Mouse (Mus musculus) limb, embryonic 11.5 days (tissue): Measurements from ENCODE around the gene Samd3. TPM values are rescaled to one million over a fixed set of nuclear protein-coding genes. Genes with fewer than 3 reads are reported as not detected.

Experiments
- ATAC-seq: fragments of 200-750 bp; cut with Nextera tagmentation; 2 replicates; pipeline ENCODE4 v1.8.0; 2017; ENCODE audit warnings: low read depth; ENCODE audit not compliant: insufficient number of reproducible peaks, low FRiP score, low TSS enrichment
- DNase-seq: peaks from one replicate; pipeline ENCODE4 v3.0.0-alpha.2; 2015; ENCODE audit warnings: low spot score
- H3K27ac ChIP-seq: fragments of 300-500 bp; sonication (generic); replicated peaks from 2 replicates; pipeline ENCODE4 v1.5.1; 2014; ENCODE audit warnings: low read depth, mild to moderate bottlenecking, low read length
- H3K27me3 ChIP-seq: fragments of 300-500 bp; sonication (generic); 2 replicates; pipeline ENCODE4 v1.6.1; 2014; ENCODE audit warnings: mild to moderate bottlenecking, low read length, mixed read lengths; ENCODE audit not compliant: control insufficient read depth, insufficient read depth
- H3K36me3 ChIP-seq: fragments of 300-500 bp; sonication (generic); 2 replicates; pipeline ENCODE4 v1.6.1; 2014; ENCODE audit warnings: mild to moderate bottlenecking, low read length, moderate library complexity, mixed read lengths; ENCODE audit not compliant: control insufficient read depth, insufficient read depth
- H3K4me1 ChIP-seq: fragments of 300-500 bp; sonication (generic); 2 replicates; pipeline ENCODE4 v1.6.1; 2014; ENCODE audit warnings: low read length, mixed read lengths; ENCODE audit not compliant: control insufficient read depth, insufficient read depth
- H3K4me2 ChIP-seq: fragments of 300-500 bp; sonication (generic); 2 replicates; pipeline ENCODE4 v1.6.1; 2014; ENCODE audit warnings: low read depth, mild to moderate bottlenecking, moderate library complexity; ENCODE audit not compliant: severe bottlenecking
- H3K4me3 ChIP-seq: fragments of 300-500 bp; sonication (generic); 2 replicates; pipeline ENCODE4 v1.5.1; 2014; ENCODE audit warnings: low read depth, low read length
- H3K9ac ChIP-seq: fragments of 300-500 bp; sonication (generic); 2 replicates; pipeline ENCODE4 v1.6.1; 2014; ENCODE audit warnings: mild to moderate bottlenecking, low read length
- H3K9me3 ChIP-seq: fragments of 300-500 bp; sonication (generic); 2 replicates; pipeline ENCODE4 v1.6.1; 2016; ENCODE audit warnings: low read length; ENCODE audit not compliant: control insufficient read depth
- WGBS: fragments of 180-500 bp; shearing (Covaris S2); extraction: QIAGEN DNeasy Blood & Tissue Kit; methylation state at CpG from one replicate; pipeline ENCODE4 v1.1.7; 2014; 5-methylcytosine and 5-hydroxymethylcytosine counted together
- polyA plus RNA-seq: library from polyadenylated mRNA; unstranded; fragments of >200 nt; fragmentation: Nextera tagmentation; extraction: Ambion mirVana; gene quantifications from 2 replicates; pipeline ENCODE4 v1.2.1, GENCODE M21; 2014

Samd3 gene
- polyA plus RNA-seq, 1 experiment from 2014 or later, result not detected

DNA sequence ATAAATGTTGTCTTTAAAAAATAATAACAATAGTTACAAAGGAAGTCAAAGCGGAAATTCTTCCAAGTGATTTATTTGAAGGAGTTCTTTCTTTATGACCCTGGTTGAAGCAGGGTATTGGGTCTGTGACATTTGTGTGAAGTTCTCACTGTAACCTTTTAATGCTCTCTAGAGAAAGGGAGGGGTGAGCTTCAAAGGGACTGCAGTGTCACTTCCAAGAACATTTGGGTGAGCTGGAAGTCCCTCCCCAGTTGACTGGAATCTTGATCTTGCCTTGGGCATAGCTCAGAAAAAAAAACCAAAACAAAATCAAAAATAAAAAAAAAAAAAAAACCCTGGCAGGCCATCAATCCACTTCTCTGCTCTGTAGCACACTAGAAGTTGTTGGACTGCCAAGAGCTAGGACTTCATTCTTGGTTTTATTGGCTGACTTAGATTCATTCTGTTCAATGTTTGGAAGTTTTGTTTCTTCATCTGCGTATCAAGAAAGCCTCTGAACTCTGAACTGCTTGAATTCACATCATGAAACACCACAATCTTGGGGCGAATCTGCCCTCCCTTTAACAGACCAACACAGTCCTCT lies 2.7 kb downstream of the Samd3 start:
- H3K27ac ChIP-seq, result no peak overlapping the region
- no peak overlapping the region for H3K9ac ChIP-seq
- no peaks in the 10 kb centered on the region for H3K9me3 ChIP-seq
- H3K36me3 ChIP-seq, result no peaks in the 10 kb centered on the region
- no peak for DNase-seq
- no peak for ATAC-seq
- WGBS, result 74% methylated on average over 3 of the region's 3 CpGs
- H3K4me2 ChIP-seq, result no peak overlapping the region
- H3K4me1 ChIP-seq, result no peaks in the 10 kb centered on the region; the same call in 1 of the 2 replicates
- H3K27me3 ChIP-seq, result no peaks in the 10 kb centered on the region
- H3K4me3 ChIP-seq, result no peak overlapping the region

DNA sequence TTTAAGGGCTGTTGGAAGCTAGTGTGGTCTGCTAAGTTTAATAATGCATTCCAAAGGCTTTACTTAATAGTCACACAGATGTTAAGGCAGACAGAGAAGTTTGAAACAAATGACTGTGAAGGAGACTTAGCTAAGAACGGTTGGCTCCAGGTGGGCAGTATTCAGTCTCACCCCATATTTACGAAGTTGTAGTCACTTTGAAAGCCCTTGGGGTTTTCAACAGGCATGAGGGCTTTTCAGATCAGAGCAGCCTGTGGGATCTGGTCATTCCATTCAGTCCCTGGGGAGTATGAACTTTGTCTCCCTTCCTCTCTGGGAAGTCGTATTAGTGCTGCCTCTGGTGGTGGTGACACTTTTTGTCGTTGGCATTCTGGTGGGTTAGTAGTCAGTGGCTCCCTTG lies 9.1 kb downstream of the Samd3 start:
- Histone ChIP-seq H3K4me1 (no peaks in the 10 kb centered on the region), H3K9ac (no peak overlapping the region), H3K4me2 (no peak overlapping the region), H3K4me3 (no peak overlapping the region), H3K9me3 (no peaks in the 10 kb centered on the region), H3K27ac (no peak overlapping the region), H3K27me3 (no peaks in the 10 kb centered on the region), H3K36me3 (no peaks in the 10 kb centered on the region)
- WGBS, result 37% methylated on average over 4 of the region's 4 CpGs
- no peak for ATAC-seq
- no peak for DNase-seq

DNA sequence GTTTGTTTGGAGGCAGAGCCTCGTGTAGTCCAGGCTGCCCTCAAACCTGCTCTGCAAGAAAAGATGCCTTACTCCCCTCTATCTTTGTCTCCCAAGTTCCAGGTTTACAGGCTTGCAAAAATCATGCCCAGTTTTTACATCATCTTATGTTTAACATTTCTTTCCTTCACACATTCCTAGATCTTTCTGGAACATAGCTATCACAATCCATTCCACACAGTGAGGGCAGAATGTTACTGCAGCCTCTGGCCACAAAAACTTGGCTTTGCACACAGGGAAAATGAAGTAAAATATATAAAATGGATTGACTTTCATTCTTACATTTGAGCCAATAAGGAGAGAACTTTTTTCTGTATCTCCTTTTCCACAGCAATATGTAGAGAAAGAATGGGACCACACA lies 9.6 kb downstream of the Samd3 start:
- 57% methylated on average over 1 of the region's 1 CpGs for WGBS
- no peak overlapping the region for H3K4me2 ChIP-seq
- no peak overlapping the region for H3K4me3 ChIP-seq
- H3K27me3 ChIP-seq, result no peaks in the 10 kb centered on the region
- DNase-seq (no peak), ATAC-seq (no peak)
- no peaks in the 10 kb centered on the region for H3K36me3 ChIP-seq
- no peak overlapping the region for H3K9ac ChIP-seq
- H3K4me1 ChIP-seq, result no peaks in the 10 kb centered on the region
- no peaks in the 10 kb centered on the region for H3K9me3 ChIP-seq
- H3K27ac ChIP-seq, result no peak overlapping the region

DNA sequence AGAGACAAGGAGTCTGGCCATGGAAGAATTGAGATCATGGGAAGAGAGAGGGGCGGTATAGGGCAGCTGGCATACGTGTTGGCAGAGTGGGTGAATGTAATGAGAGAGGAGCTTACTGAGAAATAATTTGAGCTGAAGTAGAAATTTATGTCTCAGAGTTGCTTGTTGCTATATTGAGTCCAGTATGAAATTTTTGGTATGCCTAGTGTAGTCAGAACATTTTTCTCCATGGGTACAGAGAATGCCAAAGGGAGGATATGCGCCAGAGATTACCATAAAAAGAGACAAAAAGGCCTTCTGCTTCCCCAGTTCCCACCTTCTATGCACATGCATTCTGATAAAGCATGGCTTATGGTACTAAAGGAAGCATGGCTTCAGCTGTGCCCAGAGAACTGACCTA lies 13.7 kb downstream of the Samd3 start:
- H3K27me3 ChIP-seq, result no peaks in the 10 kb centered on the region
- no peaks in the 10 kb centered on the region for H3K9me3 ChIP-seq
- H3K4me3 ChIP-seq, result no peak overlapping the region
- H3K4me2 ChIP-seq, result no peak overlapping the region
- DNase-seq (no peak), ATAC-seq (no peak)
- H3K36me3 ChIP-seq, result no peaks in the 10 kb centered on the region
- 86% methylated on average over 3 of the region's 3 CpGs for WGBS
- H3K27ac ChIP-seq, result no peak overlapping the region
- H3K9ac ChIP-seq, result no peak overlapping the region
- no peaks in the 10 kb centered on the region for H3K4me1 ChIP-seq

DNA sequence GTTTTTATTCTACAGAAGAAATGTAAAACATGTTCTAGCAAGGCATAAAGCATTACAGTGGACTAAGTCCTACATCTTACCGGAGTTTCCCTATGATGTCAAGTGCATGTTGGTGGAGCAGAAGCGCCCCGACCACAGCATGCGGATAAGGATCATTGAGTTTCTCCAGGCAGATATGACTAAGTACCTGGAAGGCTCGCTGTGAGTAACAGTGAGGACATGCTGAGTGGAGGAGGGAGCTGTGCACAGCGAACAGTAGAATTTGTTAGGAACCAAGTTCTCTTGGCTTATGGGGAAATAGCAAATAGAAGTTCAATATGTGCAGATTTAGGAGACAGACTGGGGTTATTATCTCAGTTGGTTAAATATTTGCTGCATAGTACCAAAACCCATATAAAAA lies 15.0 kb downstream of the Samd3 start:
- Histone ChIP-seq H3K27ac (no peak overlapping the region), H3K9ac (no peak overlapping the region), H3K4me3 (no peak overlapping the region), H3K27me3 (no peaks in the 10 kb centered on the region), H3K36me3 (no peaks in the 10 kb centered on the region), H3K4me1 (no peaks in the 10 kb centered on the region), H3K4me2 (no peak overlapping the region), H3K9me3 (no peaks in the 10 kb centered on the region)
- no peak for DNase-seq
- ATAC-seq, result no peak
- 91% methylated on average over 6 of the region's 6 CpGs for WGBS

DNA sequence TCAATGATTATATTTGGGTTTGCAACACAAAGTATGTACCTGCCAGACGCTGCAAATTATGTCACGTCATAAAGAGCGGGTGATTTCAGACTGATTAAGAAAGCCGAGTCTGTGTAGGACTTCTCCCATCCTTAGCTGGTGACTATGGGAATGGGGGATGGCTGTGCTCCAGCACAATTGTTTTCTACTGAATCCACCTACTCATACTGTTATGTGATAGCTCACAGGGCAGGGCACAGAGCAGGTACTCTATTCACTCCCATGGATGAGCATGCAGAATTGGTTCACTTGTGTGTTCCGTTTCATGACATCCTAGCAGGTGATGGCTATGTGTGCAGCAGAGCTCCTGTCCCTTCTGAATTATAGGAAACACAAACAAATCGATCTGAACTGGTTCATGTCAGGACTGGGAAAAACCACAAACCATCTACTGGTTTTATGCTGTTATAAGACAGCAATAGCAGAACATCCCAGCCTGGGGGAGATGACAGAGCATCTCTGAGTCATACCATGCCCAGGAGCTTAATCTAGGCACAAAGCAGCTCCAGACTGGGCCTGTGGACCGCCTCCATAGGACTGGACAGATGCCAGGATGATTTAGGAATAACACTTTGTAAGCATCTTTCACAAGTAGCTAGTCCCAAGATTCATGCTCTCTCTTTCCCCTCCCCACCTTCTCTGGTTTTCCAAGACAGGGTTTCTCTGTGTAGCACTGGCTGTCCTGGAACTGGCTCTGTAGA lies 20.1 kb downstream of the Samd3 start:
- Histone ChIP-seq H3K27me3 (no peaks in the 10 kb centered on the region), H3K4me3 (no peak overlapping the region), H3K36me3 (no peaks in the 10 kb centered on the region), H3K9ac (no peak overlapping the region), H3K4me2 (no peak overlapping the region), H3K4me1 (no peaks in the 10 kb centered on the region), H3K9me3 (no peaks in the 10 kb centered on the region), H3K27ac (no peak overlapping the region)
- DNase-seq (peak; percentile 5), ATAC-seq (no peak)
- 79% methylated on average over 7 of the region's 7 CpGs for WGBS

DNA sequence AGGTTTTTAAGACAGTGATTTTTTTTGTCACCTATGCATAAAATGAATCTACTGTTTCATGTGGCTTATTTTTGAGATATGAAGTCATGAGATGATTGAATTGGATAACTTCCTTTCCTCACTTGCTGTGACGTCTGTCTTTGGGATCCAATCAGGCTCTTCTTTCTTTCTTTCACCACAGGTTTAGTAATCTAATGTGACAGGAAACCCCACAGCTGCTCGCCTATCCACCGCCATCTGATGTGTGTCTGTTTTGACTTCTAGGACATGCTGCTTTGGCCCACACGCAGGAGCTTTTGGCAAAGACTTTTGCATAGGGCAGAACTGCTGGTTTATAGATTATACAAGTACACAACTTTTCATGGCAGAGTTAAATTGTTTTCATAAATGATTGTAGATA lies 30.4 kb downstream of the Samd3 start:
- ATAC-seq, result no peak
- Histone ChIP-seq H3K27ac (no peak overlapping the region), H3K4me3 (no peak overlapping the region), H3K4me2 (no peak overlapping the region), H3K36me3 (no peaks in the 10 kb centered on the region), H3K9ac (no peak overlapping the region), H3K27me3 (no peaks in the 10 kb centered on the region), H3K4me1 (no peaks in the 10 kb centered on the region), H3K9me3 (no peaks in the 10 kb centered on the region)
- 80% methylated on average over 4 of the region's 4 CpGs for WGBS
- no peak for DNase-seq

DNA sequence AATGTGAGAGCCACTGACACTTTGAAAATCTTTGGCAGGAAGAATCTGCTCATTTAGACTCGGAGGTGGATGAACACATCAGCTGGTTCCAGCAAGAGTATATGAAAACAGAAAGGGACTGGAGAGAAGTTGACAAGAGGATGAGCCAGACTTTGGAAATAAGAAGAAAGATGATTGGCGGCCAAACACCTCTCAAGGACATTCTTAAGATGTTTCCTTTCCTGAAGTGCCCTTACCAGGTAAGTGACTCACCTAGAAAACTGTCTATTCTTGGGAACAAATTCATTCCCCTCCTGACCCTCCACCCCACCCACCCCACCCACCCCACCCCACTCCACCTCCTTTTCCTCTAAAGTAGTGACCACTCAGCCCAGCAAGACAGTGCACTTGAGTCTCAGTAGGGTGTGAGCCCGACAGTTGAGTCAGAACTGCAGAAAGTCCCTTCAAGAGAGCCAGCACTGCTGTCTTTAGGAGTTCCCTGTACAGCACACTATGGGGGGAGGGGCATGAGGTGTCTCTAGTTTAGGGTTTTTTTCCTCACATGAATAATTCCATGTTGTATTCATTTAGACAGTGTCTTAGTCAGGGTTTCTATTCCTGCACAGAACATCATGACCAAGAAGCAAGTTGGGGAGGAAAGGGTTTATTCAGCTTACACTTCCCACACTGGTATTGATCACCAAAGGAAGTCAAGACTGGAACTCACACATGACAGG lies 34.4 kb downstream of the Samd3 start:
- Histone ChIP-seq H3K36me3 (no peaks in the 10 kb centered on the region), H3K4me2 (no peak overlapping the region), H3K27me3 (no peaks in the 10 kb centered on the region), H3K27ac (no peak overlapping the region), H3K9ac (no peak overlapping the region), H3K4me3 (no peak overlapping the region), H3K9me3 (no peaks in the 10 kb centered on the region), H3K4me1 (no peaks in the 10 kb centered on the region)
- no peak for ATAC-seq
- WGBS, result 83% methylated on average over 3 of the region's 3 CpGs
- DNase-seq, result no peak
